26 mouse cellular contexts compared by ENCODE assay signal in genomic region chr13:114362086-114362485, GRCm38 (mm10). TPM values are rescaled to one million over a fixed set of nuclear protein-coding genes. Genes with fewer than 3 reads are reported as not detected.
A peak's percentile ranks its signal among the peaks of the same experiment; 100 is the strongest.
DNase-seq lines count a peak whose midpoint lies in the region; ATAC-seq and TF ChIP-seq lines count a peak whose summit lies in the region.
"Had no signal": no experiment of that assay in that cellular context is flagged by ENCODE, and none has a peak within 500 bp of the region (broad histone marks: within the 10 kb centered on the region; RNA-seq: fewer than 3 reads in every experiment).

No protein-coding gene starts in this region.

- TF ChIP-seq CTCF in gastrocnemius, adult 2 months (IDR thresholded peaks at IDR 0.05), result no peak

- no peak overlapping the region for H3K9ac ChIP-seq in neural tube, embryonic 15.5 days (replicated peaks)
- H3K9ac ChIP-seq: forebrain, embryonic 15.5 days; heart, embryonic 12.5 days; hindbrain, embryonic 14.5 days; liver, embryonic 14.5 days; midbrain, embryonic 15.5 days had no signal

- H3K36me3 ChIP-seq in neural tube, embryonic 15.5 days, result no peaks in the 10 kb centered on the region
- H3K36me3 ChIP-seq: forebrain, embryonic 15.5 days; midbrain, embryonic 15.5 days had no signal

- no peaks in the 10 kb centered on the region for H3K4me1 ChIP-seq in neural tube, embryonic 15.5 days
- H3K4me1 ChIP-seq: forebrain, embryonic 15.5 days; midbrain, embryonic 15.5 days had no signal

- H3K9me3 ChIP-seq in neural tube, embryonic 15.5 days (replicated peaks), result no peaks in the 10 kb centered on the region
- H3K9me3 ChIP-seq: forebrain, embryonic 15.5 days; heart, embryonic 12.5 days; midbrain, embryonic 15.5 days had no signal

- no peak for ATAC-seq in neural tube, embryonic 15.5 days (ENCODE audit: low FRiP score)
- no peak for ATAC-seq in megakaryocyte, adult 5-6 weeks (ENCODE audit: poor library complexity, severe bottlenecking)
- ATAC-seq: CD4-positive, CD25-positive, alpha-beta regulatory T cell, adult 4 months; forebrain, embryonic 15.5 days; intestine, postnatal 0 days; midbrain, embryonic 15.5 days had no signal

- no peaks in the 10 kb centered on the region for H3K27me3 ChIP-seq in neural tube, embryonic 15.5 days (replicated peaks)
- H3K27me3 ChIP-seq: forebrain, embryonic 15.5 days; heart, embryonic 12.5 days; midbrain, embryonic 15.5 days had no signal

- no peak overlapping the region for H3K4me2 ChIP-seq in neural tube, embryonic 15.5 days
- H3K4me2 ChIP-seq: forebrain, embryonic 15.5 days; heart, embryonic 12.5 days; hindbrain, embryonic 14.5 days; midbrain, embryonic 15.5 days had no signal

- no peak overlapping the region for H3K4me3 ChIP-seq in gastrocnemius, adult 2 months
- no peak overlapping the region for H3K4me3 ChIP-seq in neural tube, embryonic 15.5 days (replicated peaks)
- H3K4me3 ChIP-seq: forebrain, embryonic 15.5 days; heart, adult 2 months; heart, embryonic 12.5 days; midbrain, embryonic 15.5 days had no signal

- intact Hi-C loops in gastrocnemius, adult 2 months (cut with DNase I), result loop anchor here (5.0 kb wide), 1 partner anchor 50 kb away; no protein-coding TSS in a partner anchor

- H3K27ac ChIP-seq in gastrocnemius, adult 2 months, result peak overlapping the region; percentile 51
- H3K27ac ChIP-seq in neural tube, embryonic 15.5 days (replicated peaks), result no peak overlapping the region
- H3K27ac ChIP-seq: forebrain, embryonic 15.5 days; heart, adult 2 months; hindbrain, embryonic 14.5 days; liver, embryonic 14.5 days; macrophage; midbrain, embryonic 15.5 days had no signal

- 73% methylated on average over 3 of the region's 3 CpGs for WGBS in neural tube, embryonic 15.5 days

- DNase-seq in adrenal gland, adult (ENCODE audit: inconsistent age in 2 of 2, low spot score in 1 of 2), result peak; percentile 69 to 81
- no peak for DNase-seq in adrenal gland, postnatal 4 days (ENCODE audit: low spot score in 2 of 2)
- DNase-seq in gastrocnemius, adult 2 months, result peak; percentile 22
- DNase-seq in gastrocnemius, postnatal 4 days (ENCODE audit: low spot score in 2 of 2), result no peak
- DNase-seq in adrenal gland, postnatal 25 days, result peak; percentile 30
- DNase-seq in spleen, adult 12 weeks (ENCODE audit: low spot score), result no peak
- DNase-seq: gastrocnemius, postnatal 14 days; heart, adult 2 months; heart, postnatal 4 days; kidney, adult 9 months; kidney, postnatal 10 days; liver; lung, adult 2 months; lung, postnatal 10 days; right cerebral cortex, postnatal 25 days; thymus, adult 2 months had no signal

RNA-seq across cellular contexts. Expression of gene Ndufs4, which starts 26.0 kb away (rescaled TPM):
- total RNA-seq in adrenal gland, postnatal 4 days (2021), result 100 to 1,000 TPM; 200 to 213 TPM
- 100 to 1,000 TPM; 323 to 429 TPM for total RNA-seq in gastrocnemius, adult 2 months (2021)
- 100 to 1,000 TPM; 268 to 304 TPM for total RNA-seq in gastrocnemius, postnatal 4 days (2021)
- 212 and 215 TPM in 2 replicates for total RNA-seq in adrenal gland, postnatal 25 days (2021)
- polyA plus RNA-seq in neural tube, embryonic 15.5 days (2015; fragmentation: Nextera tagmentation; extraction: Ambion mirVana), result 363 and 402 TPM in 2 replicates
- 189 and 197 TPM in 2 replicates for total RNA-seq in megakaryocyte, adult 5-6 weeks (2015)
- 139 and 187 TPM in 2 replicates for total RNA-seq in megakaryocyte, adult 5-6 weeks (2017)

Comparison
In these comparisons a context has a peak if more than half of its experiments do, and no peak if none do; other contexts are left out.
1. DNase-seq: peak in adrenal gland, adult (2 of 2), gastrocnemius, adult 2 months (single experiment) and adrenal gland, postnatal 25 days (single experiment); none in adrenal gland, postnatal 4 days (0 of 2), gastrocnemius, postnatal 4 days (0 of 2) and spleen, adult 12 weeks (single experiment).